Mouse (Mus musculus) thymus, postnatal 36 days (tissue): ENCODE measurements around the gene Itga11.

Experiments used
- DNase-seq, 2 experiments: peaks; one replicate each; pipeline ENCODE4 v3.0.0; 2022; ENCODE audit warnings: mixed read lengths in 2 of 2

The Itga11 gene

GRCm38 (mm10) chr9:62689748-62690147, 12.1 kb downstream of the Itga11 start:
- no peak for DNase-seq

GRCm38 (mm10) chr9:62694054-62694453, 16.4 kb downstream of the Itga11 start:
- DNase-seq = no peak

- DNase-seq = no peak
Measured at GRCm38 (mm10) chr9:62695210-62695609, 17.6 kb downstream of the Itga11 start.

GRCm38 (mm10) chr9:62696799-62697198, 19.2 kb downstream of the Itga11 start:
- DNase-seq = no peak

GRCm38 (mm10) chr9:62707267-62707666, 29.6 kb downstream of the Itga11 start:
- no peak for DNase-seq

GRCm38 (mm10) chr9:62707870-62708269, 30.2 kb downstream of the Itga11 start:
- DNase-seq = no peak

- DNase-seq = no peak
Measured at GRCm38 (mm10) chr9:62709983-62710382, 32.4 kb downstream of the Itga11 start.

GRCm38 (mm10) chr9:62712374-62712773, 34.7 kb downstream of the Itga11 start:
- DNase-seq = no peak

GRCm38 (mm10) chr9:62713040-62713439, 35.4 kb downstream of the Itga11 start:
- no peak for DNase-seq

GRCm38 (mm10) chr9:62714336-62714735, 36.7 kb downstream of the Itga11 start:
- no peak for DNase-seq

GRCm38 (mm10) chr9:62717982-62718381, 40.4 kb downstream of the Itga11 start:
- peak; percentile 18 to 40 for DNase-seq

GRCm38 (mm10) chr9:62721791-62722190, 44.2 kb downstream of the Itga11 start:
- no peak for DNase-seq

GRCm38 (mm10) chr9:62722716-62723115, 45.1 kb downstream of the Itga11 start:
- DNase-seq = no peak

GRCm38 (mm10) chr9:62724175-62724574, 46.5 kb downstream of the Itga11 start:
- no peak for DNase-seq

- no peak for DNase-seq
Measured at GRCm38 (mm10) chr9:62725247-62725646, 47.6 kb downstream of the Itga11 start.

- peak; percentile 26 to 37 for DNase-seq
Measured at GRCm38 (mm10) chr9:62726472-62726871, 48.8 kb downstream of the Itga11 start.

GRCm38 (mm10) chr9:62744558-62745275, 67.1 kb downstream of the Itga11 start:
- peak in 1 of 2 experiments; percentile 26 for DNase-seq

GRCm38 (mm10) chr9:62746646-62747045, 69.0 kb downstream of the Itga11 start:
- DNase-seq = no peak

- DNase-seq = no peak
Measured at GRCm38 (mm10) chr9:62749666-62750065, 72.0 kb downstream of the Itga11 start.

GRCm38 (mm10) chr9:62750381-62750780, 72.8 kb downstream of the Itga11 start:
- DNase-seq = no peak

- DNase-seq = no peak
Measured at GRCm38 (mm10) chr9:62758288-62758687, 80.7 kb downstream of the Itga11 start.

GRCm38 (mm10) chr9:62759601-62760000, 82.0 kb downstream of the Itga11 start:
- peak; percentile 12 to 19 for DNase-seq

- DNase-seq = peak; percentile 27 to 59
Measured at GRCm38 (mm10) chr9:62763478-62763877, 85.9 kb downstream of the Itga11 start.

GRCm38 (mm10) chr9:62765346-62765745, 87.7 kb downstream of the Itga11 start:
- no peak for DNase-seq

- no peak for DNase-seq
Measured at GRCm38 (mm10) chr9:62767464-62767863, 89.8 kb downstream of the Itga11 start.
